Mouse (Mus musculus) heart, embryonic 14.5 days (tissue): ENCODE results near the gene Myo18b. TPM values are rescaled to one million over a fixed set of nuclear protein-coding genes. Genes with fewer than 3 reads are reported as not detected.

ENCODE experiments used
- ATAC-seq: fragments of 200-750 bp; cut with Nextera tagmentation; 2 replicates; pipeline ENCODE4 v1.8.0; 2017; ENCODE audit warnings: low read depth, moderate TSS enrichment; ENCODE audit not compliant: insufficient number of reproducible peaks, insufficient read depth, low FRiP score
- H3K27ac ChIP-seq, 2 experiments: fragments of 200-500 bp in 1 of 2; fragments of 300-500 bp in 1 of 2; sonication (generic) in 1 of 2; replicated peaks in 1 of 2; 2 replicates each; pipeline ENCODE4 v1.5.1; 2012 to 2014; ENCODE audit warnings: low read depth in 2 of 2, low read length in 2 of 2, control low read depth in 1 of 2, mild to moderate bottlenecking in 1 of 2, mixed read lengths in 1 of 2; ENCODE audit not compliant: control insufficient read depth in 1 of 2, insufficient read depth in 1 of 2
- H3K27me3 ChIP-seq: fragments of 300-500 bp; sonication (generic); 2 replicates; pipeline ENCODE4 v1.6.1; 2014; ENCODE audit warnings: mild to moderate bottlenecking, low read length, control low read depth; ENCODE audit not compliant: control insufficient read depth, insufficient read depth
- H3K36me3 ChIP-seq: fragments of 300-500 bp; sonication (generic); 2 replicates; pipeline ENCODE4 v1.6.1; 2014; ENCODE audit warnings: mild to moderate bottlenecking, control low read depth, low read length, mixed read lengths; ENCODE audit not compliant: control insufficient read depth, insufficient read depth
- H3K4me1 ChIP-seq, 2 experiments: fragments of 200-500 bp in 1 of 2; fragments of 300-500 bp in 1 of 2; sonication (generic) in 1 of 2; 2 replicates each; pipeline ENCODE4 v1.6.1; 2012 to 2014; ENCODE audit warnings: low read length in 2 of 2, control low read depth in 1 of 2, mixed read lengths in 1 of 2; ENCODE audit not compliant: control insufficient read depth in 2 of 2, insufficient read depth in 2 of 2
- H3K4me2 ChIP-seq: fragments of 300-500 bp; sonication (generic); 2 replicates; pipeline ENCODE4 v1.6.1; 2014; ENCODE audit warnings: mild to moderate bottlenecking, low read length
- H3K4me3 ChIP-seq, 2 experiments: fragments of 200-500 bp in 1 of 2; fragments of 300-500 bp in 1 of 2; sonication (generic) in 1 of 2; 2 replicates each; pipeline ENCODE4 v1.5.1; 2012 to 2014; ENCODE audit warnings: low read length in 2 of 2, mild to moderate bottlenecking in 2 of 2, control low read depth in 1 of 2, low read depth in 1 of 2, moderate library complexity in 1 of 2; ENCODE audit not compliant: control insufficient read depth in 1 of 2, insufficient read depth in 1 of 2
- H3K9ac ChIP-seq: fragments of 300-500 bp; sonication (generic); 2 replicates; pipeline ENCODE4 v1.6.1; 2014; ENCODE audit warnings: mild to moderate bottlenecking, low read length
- H3K9me3 ChIP-seq: fragments of 300-500 bp; sonication (generic); 2 replicates; pipeline ENCODE4 v1.6.1; 2016; ENCODE audit warnings: low read length, control low read depth; ENCODE audit not compliant: control insufficient read depth
- WGBS: fragments of 180-500 bp; shearing (Covaris S2); extraction: QIAGEN DNeasy Blood & Tissue Kit; methylation state at CpG from one replicate; pipeline ENCODE4 v1.1.7; 2014; 5-methylcytosine and 5-hydroxymethylcytosine counted together
- polyA plus RNA-seq: library from polyadenylated mRNA; unstranded; fragments of >200 nt; fragmentation: Nextera tagmentation; extraction: Ambion mirVana; gene quantifications from 2 replicates; pipeline ENCODE4 v1.2.1, GENCODE M21; 2014

Gene Myo18b
- polyA plus RNA-seq, 1 experiment from 2014 or later: 33.6 TPM

- H3K4me2 ChIP-seq: no peak overlapping the region
- no peak overlapping the region for H3K27ac ChIP-seq
- H3K9me3 ChIP-seq: no peaks in the 10 kb centered on the region
- no peak overlapping the region for H3K9ac ChIP-seq
- WGBS: 67% methylated on average over 6 of the region's 6 CpGs
- ATAC-seq: no peak
- no peaks in the 10 kb centered on the region for H3K27me3 ChIP-seq
- no peaks in the 10 kb centered on the region for H3K4me1 ChIP-seq
- no peak overlapping the region for H3K4me3 ChIP-seq
- H3K36me3 ChIP-seq: peaks cover 88% of the 10 kb centered on the region
Observed at GRCm38 (mm10) chr5:112872999-112873398, 23.2 kb downstream of the Myo18b start.

- Histone ChIP-seq H3K4me2 (no peak overlapping the region), H3K27ac (no peak overlapping the region), H3K4me1 (no peaks in the 10 kb centered on the region), H3K9ac (no peak overlapping the region), H3K4me3 (no peak overlapping the region), H3K27me3 (no peaks in the 10 kb centered on the region), H3K36me3 (peaks cover 86% of the 10 kb centered on the region), H3K9me3 (no peaks in the 10 kb centered on the region)
- no peak for ATAC-seq
- 26% methylated on average over 9 of the region's 9 CpGs for WGBS
Observed at GRCm38 (mm10) chr5:112870729-112871128, 25.4 kb downstream of the Myo18b start.

GRCm38 (mm10) chr5:112868620-112869019, 27.5 kb downstream of the Myo18b start:
- Histone ChIP-seq H3K9ac (no peak overlapping the region), H3K27ac (no peak overlapping the region), H3K4me3 (no peak overlapping the region), H3K9me3 (no peaks in the 10 kb centered on the region), H3K36me3 (peaks cover 84% of the 10 kb centered on the region), H3K4me2 (no peak overlapping the region), H3K27me3 (no peaks in the 10 kb centered on the region), H3K4me1 (no peaks in the 10 kb centered on the region)
- ATAC-seq: no peak
- 81% methylated on average over 5 of the region's 5 CpGs for WGBS

- no peaks in the 10 kb centered on the region for H3K27me3 ChIP-seq
- ATAC-seq: no peak
- peaks cover 83% of the 10 kb centered on the region for H3K36me3 ChIP-seq
- H3K27ac ChIP-seq: no peak overlapping the region
- no peaks in the 10 kb centered on the region for H3K4me1 ChIP-seq
- H3K4me2 ChIP-seq: no peak overlapping the region
- WGBS: 59% methylated on average over 4 of the region's 4 CpGs
- no peaks in the 10 kb centered on the region for H3K9me3 ChIP-seq
- H3K4me3 ChIP-seq: no peak overlapping the region
- H3K9ac ChIP-seq: no peak overlapping the region
Observed at GRCm38 (mm10) chr5:112864719-112865367, 31.3 kb downstream of the Myo18b start.

GRCm38 (mm10) chr5:112859379-112860035, 36.7 kb downstream of the Myo18b start:
- WGBS: 71% methylated on average over 12 of the region's 12 CpGs
- H3K27me3 ChIP-seq: no peaks in the 10 kb centered on the region

GRCm38 (mm10) chr5:112853179-112853578, 43.0 kb downstream of the Myo18b start:
- Histone ChIP-seq H3K9ac (no peak overlapping the region), H3K4me3 (no peak overlapping the region), H3K27ac (0 out of 4 replicates have a peak overlapping the region, but pooled peaks of 1 of the 2 experiments have one; percentile 28), H3K27me3 (no peaks in the 10 kb centered on the region), H3K4me1 (peaks cover 21 to 41% of the 10 kb centered on the region in 2 experiments), H3K4me2 (no peak overlapping the region), H3K9me3 (no peaks in the 10 kb centered on the region), H3K36me3 (peaks cover 49% of the 10 kb centered on the region)
- peak; percentile 57; the same call in 1 of the 2 replicates for ATAC-seq
- WGBS: 29% methylated on average over 8 of the region's 8 CpGs

More at GRCm38 (mm10) chr5:112859379-112860035, 36.7 kb downstream of the Myo18b start:
- Histone ChIP-seq H3K4me1 (no peaks in the 10 kb centered on the region), H3K9ac (no peak overlapping the region), H3K4me2 (no peak overlapping the region), H3K4me3 (no peak overlapping the region), H3K9me3 (no peaks in the 10 kb centered on the region), H3K36me3 (peaks cover 81% of the 10 kb centered on the region), H3K27ac (no peak overlapping the region)
- ATAC-seq: no peak

- no peaks in the 10 kb centered on the region for H3K9me3 ChIP-seq
- H3K4me3 ChIP-seq: no peak overlapping the region
- ATAC-seq: no peak
- no peaks in the 10 kb centered on the region for H3K27me3 ChIP-seq
- no peak overlapping the region for H3K27ac ChIP-seq
- no peak overlapping the region for H3K9ac ChIP-seq
- peaks cover 39% of the 10 kb centered on the region for H3K36me3 ChIP-seq
- H3K4me2 ChIP-seq: no peak overlapping the region
- peaks cover 21 to 41% of the 10 kb centered on the region in 2 experiments for H3K4me1 ChIP-seq
- WGBS: 47% methylated on average over 5 of the region's 5 CpGs
Observed at GRCm38 (mm10) chr5:112851389-112851788, 44.8 kb downstream of the Myo18b start.
